Comparison of ENCODE assay signal across 19 mouse cellular contexts in genomic region chr1:33994201-33994600, GRCm38 (mm10).
DNase-seq lines count a peak whose midpoint lies in the region; ATAC-seq lines count a peak whose summit lies in the region.
"Had no signal": no experiment of that assay in that cellular context is flagged by ENCODE, and none has a peak within 500 bp of the region (broad histone marks: within the 10 kb centered on the region; RNA-seq: fewer than 3 reads in every experiment).

No protein-coding gene starts in this region.

- WGBS in midbrain, embryonic 15.5 days: 72% methylated on average over 9 of the region's 9 CpGs
- WGBS in midbrain, embryonic 11.5 days: 79% methylated on average over 9 of the region's 9 CpGs

- no peak overlapping the region for H3K4me2 ChIP-seq in midbrain, embryonic 15.5 days
- no peak overlapping the region for H3K4me2 ChIP-seq in midbrain, embryonic 11.5 days
- H3K4me2 ChIP-seq: embryonic facial prominence, embryonic 12.5 days; liver, embryonic 11.5 days; midbrain, embryonic 12.5 days had no signal

- H3K36me3 ChIP-seq in midbrain, embryonic 15.5 days (replicated peaks): no peaks in the 10 kb centered on the region
- no peaks in the 10 kb centered on the region for H3K36me3 ChIP-seq in midbrain, embryonic 11.5 days (ENCODE audit: control insufficient read depth, insufficient read depth, low read length)
- H3K36me3 ChIP-seq: embryonic facial prominence, embryonic 12.5 days; limb, embryonic 10.5 days; midbrain, embryonic 12.5 days had no signal

- H3K4me3 ChIP-seq in midbrain, embryonic 15.5 days: no peak overlapping the region
- H3K4me3 ChIP-seq in midbrain, embryonic 11.5 days (ENCODE audit: low read depth, low read length): no peak overlapping the region
- H3K4me3 ChIP-seq: embryonic facial prominence, embryonic 12.5 days; limb, embryonic 10.5 days; midbrain, embryonic 12.5 days had no signal

- no peaks in the 10 kb centered on the region for H3K27me3 ChIP-seq in midbrain, embryonic 15.5 days (replicated peaks)
- H3K27me3 ChIP-seq in midbrain, embryonic 11.5 days (ENCODE audit: control insufficient read depth, insufficient read depth, low read length): no peaks in the 10 kb centered on the region
- H3K27me3 ChIP-seq: embryonic facial prominence, embryonic 12.5 days had no signal

- 0 out of 2 replicates have a peak, but pooled peaks have one; percentile 29 for ATAC-seq in midbrain, embryonic 15.5 days (replicated peaks)
- no peak for ATAC-seq in midbrain, embryonic 11.5 days (ENCODE audit: low FRiP score)
- peak; percentile 76 for ATAC-seq in megakaryocyte progenitor cell, adult 5-6 weeks (replicated peaks; ENCODE audit: poor library complexity)
- ATAC-seq: forebrain, embryonic 16.5 days; hindbrain, embryonic 16.5 days; intestine, postnatal 0 days had no signal

- no peaks in the 10 kb centered on the region for H3K9me3 ChIP-seq in midbrain, embryonic 15.5 days
- H3K9me3 ChIP-seq in midbrain, embryonic 11.5 days (ENCODE audit: control insufficient read depth, low read length): no peaks in the 10 kb centered on the region
- H3K9me3 ChIP-seq: embryonic facial prominence, embryonic 12.5 days; limb, embryonic 10.5 days; midbrain, embryonic 12.5 days had no signal

- no peak overlapping the region for H3K27ac ChIP-seq in midbrain, embryonic 15.5 days
- H3K27ac ChIP-seq in midbrain, embryonic 11.5 days (ENCODE audit: low read depth, low read length): no peak overlapping the region
- H3K27ac ChIP-seq: embryonic facial prominence, embryonic 12.5 days; limb, embryonic 10.5 days; midbrain, embryonic 12.5 days had no signal

- peak; percentile 42 to 43 for DNase-seq in cerebellum, postnatal 25 days
- no peak for DNase-seq in cerebellum, adult 9-11 months
- DNase-seq in midbrain, embryonic 11.5 days (ENCODE audit: low spot score, missing footprints): no peak
- DNase-seq in brain, adult 2 months (ENCODE audit: low read depth, low spot score): peak; percentile 63
- no peak for DNase-seq in testis, postnatal 10 days (ENCODE audit: low spot score)
- DNase-seq: cerebellum, adult 11-12 months; heart, postnatal 10 days; kidney, postnatal 14 days; lung, adult 2 months; lung, postnatal 36 days had no signal

- H3K4me1 ChIP-seq in midbrain, embryonic 15.5 days: no peaks in the 10 kb centered on the region
- H3K4me1 ChIP-seq in midbrain, embryonic 11.5 days (ENCODE audit: control insufficient read depth, insufficient read depth, low read length): no peaks in the 10 kb centered on the region
- H3K4me1 ChIP-seq: embryonic facial prominence, embryonic 12.5 days; midbrain, embryonic 12.5 days had no signal

- no peak overlapping the region for H3K9ac ChIP-seq in midbrain, embryonic 15.5 days
- no peak overlapping the region for H3K9ac ChIP-seq in midbrain, embryonic 11.5 days (ENCODE audit: low read length)
- H3K9ac ChIP-seq: embryonic facial prominence, embryonic 12.5 days; midbrain, embryonic 12.5 days had no signal

Comparison
In these comparisons a context has a peak if more than half of its experiments do, and no peak if none do; other contexts are left out.
1. DNase-seq: peak in cerebellum, postnatal 25 days (2 of 2) and brain, adult 2 months (single experiment); none in cerebellum, adult 9-11 months (single experiment), midbrain, embryonic 11.5 days (single experiment) and testis, postnatal 10 days (single experiment).